Comparison of ENCODE assay signal across 17 mouse cellular contexts in genomic region chr8:128544128-128544846, GRCm38 (mm10).
A peak's percentile ranks its signal among the peaks of the same experiment; 100 is the strongest.
DNase-seq lines count a peak whose midpoint lies in the region; ATAC-seq and TF ChIP-seq lines count a peak whose summit lies in the region.
"Had no signal": no experiment of that assay in that cellular context is flagged by ENCODE, and none has a peak within 500 bp of the region (broad histone marks: within the 10 kb centered on the region; RNA-seq: fewer than 3 reads in every experiment).

No protein-coding gene starts in this region.

- no peaks in the 10 kb centered on the region for H3K27me3 ChIP-seq in heart, embryonic 15.5 days
- no peaks in the 10 kb centered on the region for H3K27me3 ChIP-seq in lung, embryonic 14.5 days (ENCODE audit: insufficient read depth, low read length)
- H3K27me3 ChIP-seq in embryonic facial prominence, embryonic 15.5 days = no peaks in the 10 kb centered on the region
- H3K27me3 ChIP-seq: hindbrain, embryonic 13.5 days had no signal

- 0 out of 2 replicates have a peak, but pooled peaks have one; percentile 62 for ATAC-seq in heart, embryonic 15.5 days (replicated peaks; ENCODE audit: insufficient number of reproducible peaks, insufficient read depth, low FRiP score, low read depth)
- ATAC-seq in lung, embryonic 14.5 days (ENCODE audit: insufficient read depth) = peak; percentile 60; the same call in 1 of the 2 replicates
- ATAC-seq in embryonic facial prominence, embryonic 15.5 days (ENCODE audit: insufficient number of reproducible peaks, low FRiP score, low TSS enrichment, low read depth) = peak; percentile 76
- ATAC-seq in granulocyte monocyte progenitor cell, adult 5-6 weeks (replicated peaks; ENCODE audit: poor library complexity, severe bottlenecking) = no peak
- ATAC-seq in erythroid progenitor cell, adult 5-6 weeks (replicated peaks; ENCODE audit: low FRiP score, poor library complexity, severe bottlenecking) = no peak
- ATAC-seq: forebrain, postnatal 0 days; intestine, postnatal 0 days had no signal

- peak overlapping the region; percentile 6; the same call in 1 of the 2 replicates for H3K27ac ChIP-seq in heart, embryonic 15.5 days
- no peak overlapping the region for H3K27ac ChIP-seq in lung, embryonic 14.5 days (ENCODE audit: low read depth)
- peak overlapping the region; percentile 39; the same call in 1 of the 2 replicates for H3K27ac ChIP-seq in embryonic facial prominence, embryonic 15.5 days (replicated peaks)
- H3K27ac ChIP-seq: gastrocnemius, adult 2 months; hindbrain, embryonic 13.5 days had no signal

- no peak for DNase-seq in heart, adult 18-20 months
- peak; percentile 24 for DNase-seq in lung, embryonic 14.5 days
- DNase-seq in lung, adult 18-20 months = no peak
- peak; percentile 40 for DNase-seq in 3T3-L1 (ENCODE audit: low read depth, low spot score)
- DNase-seq: adrenal gland, adult 8-10 months; cerebellum, adult 8-10 months; forebrain, postnatal 0 days; gastrocnemius, adult 2 months; lung, postnatal 14 days; thymus, postnatal 14 days had no signal

- no peak overlapping the region for H3K9ac ChIP-seq in heart, embryonic 15.5 days
- no peak overlapping the region for H3K9ac ChIP-seq in lung, embryonic 14.5 days
- H3K9ac ChIP-seq in embryonic facial prominence, embryonic 15.5 days = no peak overlapping the region
- H3K9ac ChIP-seq: forebrain, postnatal 0 days; hindbrain, embryonic 13.5 days had no signal

- no peak overlapping the region for H3K4me3 ChIP-seq in heart, embryonic 15.5 days
- H3K4me3 ChIP-seq in lung, embryonic 14.5 days (ENCODE audit: low read depth, low read length) = no peak overlapping the region
- no peak overlapping the region for H3K4me3 ChIP-seq in embryonic facial prominence, embryonic 15.5 days (replicated peaks)
- H3K4me3 ChIP-seq: gastrocnemius, adult 2 months; hindbrain, embryonic 13.5 days had no signal

- no peak for TF ChIP-seq CTCF in lung, embryonic 14.5 days (IDR thresholded peaks at IDR 0.05; ENCODE audit: low read depth)

- no peak overlapping the region for H3K4me2 ChIP-seq in heart, embryonic 15.5 days
- H3K4me2 ChIP-seq in lung, embryonic 14.5 days = no peak overlapping the region
- no peak overlapping the region for H3K4me2 ChIP-seq in embryonic facial prominence, embryonic 15.5 days (replicated peaks)
- H3K4me2 ChIP-seq: hindbrain, embryonic 13.5 days; liver, embryonic 11.5 days had no signal

- no peaks in the 10 kb centered on the region for H3K36me3 ChIP-seq in heart, embryonic 15.5 days
- no peaks in the 10 kb centered on the region for H3K36me3 ChIP-seq in lung, embryonic 14.5 days (ENCODE audit: insufficient read depth)
- no peaks in the 10 kb centered on the region for H3K36me3 ChIP-seq in embryonic facial prominence, embryonic 15.5 days
- H3K36me3 ChIP-seq: hindbrain, embryonic 13.5 days had no signal

- no peaks in the 10 kb centered on the region for H3K9me3 ChIP-seq in heart, embryonic 15.5 days (replicated peaks)
- H3K9me3 ChIP-seq in lung, embryonic 14.5 days (ENCODE audit: low read depth, low read length) = no peaks in the 10 kb centered on the region
- no peaks in the 10 kb centered on the region for H3K9me3 ChIP-seq in embryonic facial prominence, embryonic 15.5 days (replicated peaks)
- H3K9me3 ChIP-seq: hindbrain, embryonic 13.5 days had no signal

- 57% methylated on average over 2 of the region's 2 CpGs for WGBS in heart, embryonic 15.5 days
- WGBS in lung, embryonic 14.5 days = 55% methylated on average over 2 of the region's 2 CpGs
- WGBS in embryonic facial prominence, embryonic 15.5 days = 41% methylated on average over 2 of the region's 2 CpGs

- H3K4me1 ChIP-seq in heart, embryonic 15.5 days (replicated peaks) = peaks cover 13% of the 10 kb centered on the region
- peaks cover 4% of the 10 kb centered on the region for H3K4me1 ChIP-seq in lung, embryonic 14.5 days (ENCODE audit: insufficient read depth)
- H3K4me1 ChIP-seq in embryonic facial prominence, embryonic 15.5 days = peaks cover 10% of the 10 kb centered on the region; the same call in 1 of the 2 replicates
- H3K4me1 ChIP-seq: hindbrain, embryonic 13.5 days had no signal

Comparison
In these comparisons a context has a peak if more than half of its experiments do, and no peak if none do; other contexts are left out.
1. DNase-seq: peak in lung, embryonic 14.5 days (single experiment) and 3T3-L1 (single experiment); none in heart, adult 18-20 months (0 of 2) and lung, adult 18-20 months (0 of 2).
2. ATAC-seq: peak in heart, embryonic 15.5 days (single experiment), lung, embryonic 14.5 days (single experiment) and embryonic facial prominence, embryonic 15.5 days (single experiment); none in granulocyte monocyte progenitor cell, adult 5-6 weeks (single experiment) and erythroid progenitor cell, adult 5-6 weeks (single experiment).